Mouse (Mus musculus): Measurements from ENCODE around the gene Asxl1. TPM values are rescaled to one million over a fixed set of nuclear protein-coding genes. Genes with fewer than 3 reads are reported as not detected.

Gene Asxl1
- total and polyA plus RNA-seq, 2 experiments from 2014 or later = 7.4 to 18.8 TPM

DNA sequence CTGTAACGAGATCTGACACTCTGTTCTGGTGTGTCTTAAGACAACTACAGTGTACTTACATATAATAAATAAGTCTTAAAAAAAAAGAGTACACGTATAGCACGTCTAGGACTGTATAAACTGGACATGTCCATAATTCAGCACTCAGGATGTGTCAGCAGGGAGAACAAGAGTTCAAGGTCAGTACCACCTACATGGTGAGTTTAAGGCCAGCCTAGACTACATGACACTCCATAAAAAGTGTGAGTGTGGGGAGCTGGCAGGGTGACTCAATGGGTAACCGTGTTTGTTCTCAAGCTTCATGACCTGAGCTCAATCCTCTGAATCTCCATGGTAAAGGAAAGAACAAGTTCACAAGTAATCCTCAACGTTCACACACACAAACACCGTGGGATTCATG is 102.9 kb downstream of the Asxl1 start:
- no peak for ATAC-seq (ENCODE audit: insufficient read depth, low read depth)
- DNase-seq (ENCODE audit: low spot score) = no peak
- no peaks in the 10 kb centered on the region for H3K9me3 ChIP-seq (replicated peaks; ENCODE audit: control insufficient read depth, low read length)
- 82% methylated on average over 6 of the region's 6 CpGs for whole genome bisulfite sequencing
- H3K27me3 ChIP-seq (ENCODE audit: control insufficient read depth, insufficient read depth, low read length) = no peaks in the 10 kb centered on the region
- no peak overlapping the region for H3K9ac ChIP-seq (replicated peaks; ENCODE audit: low read depth, low read length)
- no peak overlapping the region for H3K4me3 ChIP-seq (ENCODE audit: low read depth, low read length)
- no peak overlapping the region for H3K27ac ChIP-seq (ENCODE audit: low read depth)
- H3K4me1 ChIP-seq (ENCODE audit: control insufficient read depth, insufficient read depth) = no peaks in the 10 kb centered on the region
- H3K4me2 ChIP-seq (ENCODE audit: low read depth, low read length) = no peak overlapping the region
- no peaks in the 10 kb centered on the region for H3K36me3 ChIP-seq (replicated peaks; ENCODE audit: control insufficient read depth, insufficient read depth, low read length)
- TF ChIP-seq CTCF (IDR thresholded peaks at IDR 0.05; ENCODE audit: low read depth) = no peak
- TF ChIP-seq EP300 (IDR thresholded peaks at IDR 0.05; ENCODE audit: low read depth) = no peak

Other genes with a start within 250 kb of the Asxl1 start
- gene Hck, start 237.4 kb upstream of the Asxl1 start, total RNA-seq (2014; rRNA removed; ENCODE audit: low replicate concordance) = 3.8 and 6.4 TPM in 2 replicates
- 1.5 and 1.7 TPM in 2 replicates for gene Hck, start 237.4 kb upstream of the Asxl1 start, polyA plus RNA-seq (2015; fragmentation: Nextera tagmentation; extraction: Ambion mirVana)
- gene Tm9sf4, start 184.5 kb upstream of the Asxl1 start, total RNA-seq (2014; rRNA removed; ENCODE audit: low replicate concordance) = 35.7 and 37.8 TPM in 2 replicates
- gene Tm9sf4, start 184.5 kb upstream of the Asxl1 start, polyA plus RNA-seq (2015; fragmentation: Nextera tagmentation; extraction: Ambion mirVana) = 38.2 and 38.8 TPM in 2 replicates
- 0.95 and 5.1 TPM in 2 replicates for gene Tspyl3, start 120.4 kb upstream of the Asxl1 start, total RNA-seq (2014; rRNA removed; ENCODE audit: low replicate concordance)
- gene Tspyl3, start 120.4 kb upstream of the Asxl1 start, polyA plus RNA-seq (2015; fragmentation: Nextera tagmentation; extraction: Ambion mirVana) = 2.5 and 2.7 TPM in 2 replicates
- gene Plagl2, start 104.4 kb upstream of the Asxl1 start, total RNA-seq (2014; rRNA removed; ENCODE audit: low replicate concordance) = 6.3 and 6.5 TPM in 2 replicates
- 2.4 and 2.6 TPM in 2 replicates for gene Plagl2, start 104.4 kb upstream of the Asxl1 start, polyA plus RNA-seq (2015; fragmentation: Nextera tagmentation; extraction: Ambion mirVana)
- gene Pofut1, start 104.3 kb upstream of the Asxl1 start, total RNA-seq (2014; rRNA removed; ENCODE audit: low replicate concordance) = 26.3 and 28.6 TPM in 2 replicates
- gene Pofut1, start 104.3 kb upstream of the Asxl1 start, polyA plus RNA-seq (2015; fragmentation: Nextera tagmentation; extraction: Ambion mirVana) = 2.4 and 2.5 TPM in 2 replicates
- gene Kif3b, start 54.4 kb upstream of the Asxl1 start, total RNA-seq (2014; rRNA removed; ENCODE audit: low replicate concordance) = 6.5 and 8.7 TPM in 2 replicates
- 2.5 and 3.1 TPM in 2 replicates for gene Kif3b, start 54.4 kb upstream of the Asxl1 start, polyA plus RNA-seq (2015; fragmentation: Nextera tagmentation; extraction: Ambion mirVana)
- not detected in 2 replicates for gene 4930404H24Rik, start 147.0 kb downstream of the Asxl1 start, total RNA-seq (2014; rRNA removed; ENCODE audit: low replicate concordance)
- 0.45 TPM in 1 of 2 replicates, not detected in the other for gene 4930404H24Rik, start 147.0 kb downstream of the Asxl1 start, polyA plus RNA-seq (2015; fragmentation: Nextera tagmentation; extraction: Ambion mirVana)
- gene Nol4l, start 184.1 kb downstream of the Asxl1 start, total RNA-seq (2014; rRNA removed; ENCODE audit: low replicate concordance) = 10.2 and 13.1 TPM in 2 replicates
- 4.3 TPM in 2 replicates for gene Nol4l, start 184.1 kb downstream of the Asxl1 start, polyA plus RNA-seq (2015; fragmentation: Nextera tagmentation; extraction: Ambion mirVana)